In genomic region chr2:138040706-138041105, GRCm38 (mm10) we compare ENCODE assay signal across 10 mouse cellular contexts.
DNase-seq lines count a peak whose midpoint lies in the region; ATAC-seq and TF ChIP-seq lines count a peak whose summit lies in the region.
"Had no signal": no experiment of that assay in that cellular context is flagged by ENCODE, and none has a peak within 500 bp of the region (broad histone marks: within the 10 kb centered on the region; RNA-seq: fewer than 3 reads in every experiment).

No protein-coding gene starts in this region.

- no peak for DNase-seq in heart, postnatal 0 days (ENCODE audit: low spot score)
- no peak for DNase-seq in heart, postnatal 10 days
- DNase-seq in lung, postnatal 25 days (ENCODE audit: low spot score), result no peak
- DNase-seq in kidney, postnatal 0 days (ENCODE audit: low spot score), result no peak
- no peak for DNase-seq in stomach, postnatal 0 days (ENCODE audit: low spot score)
- no peak for DNase-seq in liver, embryonic 11.5 days (ENCODE audit: low spot score)
- no peak for DNase-seq in spleen, postnatal 14 days (ENCODE audit: low spot score in 2 of 2)
- DNase-seq: cerebellum, adult 8-10 months had no signal

- no peak overlapping the region for H3K4me3 ChIP-seq in heart, postnatal 0 days (ENCODE audit: low read depth, low read length)
- H3K4me3 ChIP-seq in lung, embryonic 15.5 days, result no peak overlapping the region
- H3K4me3 ChIP-seq in kidney, postnatal 0 days (replicated peaks; ENCODE audit: low read depth, low read length), result no peak overlapping the region
- no peak overlapping the region for H3K4me3 ChIP-seq in stomach, postnatal 0 days (ENCODE audit: low read depth, low read length)
- H3K4me3 ChIP-seq in liver, embryonic 11.5 days (ENCODE audit: low read depth, low read length), result no peak overlapping the region
- H3K4me3 ChIP-seq: embryonic facial prominence, embryonic 12.5 days had no signal

- H3K27ac ChIP-seq in heart, postnatal 0 days (ENCODE audit: low read depth), result 0 out of 2 replicates have a peak overlapping the region, but pooled peaks have one; percentile 30
- H3K27ac ChIP-seq in lung, embryonic 15.5 days, result peak overlapping the region; percentile 63; the same call in 1 of the 2 replicates
- H3K27ac ChIP-seq in kidney, postnatal 0 days, result no peak overlapping the region
- peak overlapping the region; percentile 58; the same call in 1 of the 2 replicates for H3K27ac ChIP-seq in stomach, postnatal 0 days (replicated peaks)
- no peak overlapping the region for H3K27ac ChIP-seq in liver, embryonic 11.5 days (ENCODE audit: low read depth, low read length)
- H3K27ac ChIP-seq: embryonic facial prominence, embryonic 12.5 days had no signal

- H3K4me2 ChIP-seq in heart, postnatal 0 days (ENCODE audit: low read depth, low read length), result no peak overlapping the region
- H3K4me2 ChIP-seq in lung, embryonic 15.5 days, result no peak overlapping the region
- H3K4me2 ChIP-seq in kidney, postnatal 0 days (ENCODE audit: low read length), result no peak overlapping the region
- no peak overlapping the region for H3K4me2 ChIP-seq in stomach, postnatal 0 days (replicated peaks; ENCODE audit: low read depth)
- no peak overlapping the region for H3K4me2 ChIP-seq in liver, embryonic 11.5 days
- H3K4me2 ChIP-seq: embryonic facial prominence, embryonic 12.5 days had no signal

- no peak for ATAC-seq in heart, postnatal 0 days (ENCODE audit: insufficient read depth, low read depth)
- ATAC-seq in lung, embryonic 15.5 days (ENCODE audit: borderline replicate concordance, extremely low read depth, low FRiP score, low TSS enrichment), result no peak
- ATAC-seq in kidney, postnatal 0 days (replicated peaks; ENCODE audit: low FRiP score, low read depth), result peak; percentile 7; the same call in 1 of the 2 replicates
- peak; percentile 51; the same call in 1 of the 2 replicates for ATAC-seq in stomach, postnatal 0 days (ENCODE audit: low FRiP score, low TSS enrichment)
- ATAC-seq in liver, embryonic 11.5 days (replicated peaks; ENCODE audit: low FRiP score), result no peak

- no peaks in the 10 kb centered on the region for H3K36me3 ChIP-seq in heart, postnatal 0 days (replicated peaks; ENCODE audit: control insufficient read depth, insufficient read depth, low read length)
- H3K36me3 ChIP-seq in lung, embryonic 15.5 days, result no peaks in the 10 kb centered on the region
- H3K36me3 ChIP-seq in kidney, postnatal 0 days (ENCODE audit: insufficient read depth, low read length), result no peaks in the 10 kb centered on the region
- H3K36me3 ChIP-seq in stomach, postnatal 0 days (ENCODE audit: control insufficient read depth, insufficient read depth, low read length), result no peaks in the 10 kb centered on the region
- no peaks in the 10 kb centered on the region for H3K36me3 ChIP-seq in liver, embryonic 11.5 days (ENCODE audit: control insufficient read depth, insufficient read depth, low read length)
- H3K36me3 ChIP-seq: embryonic facial prominence, embryonic 12.5 days had no signal

- WGBS in heart, postnatal 0 days, result 74% methylated on average over 6 of the region's 6 CpGs
- 32% methylated on average over 6 of the region's 6 CpGs for WGBS in lung, embryonic 15.5 days
- 58% methylated on average over 6 of the region's 6 CpGs for WGBS in kidney, postnatal 0 days
- 42% methylated on average over 6 of the region's 6 CpGs for WGBS in stomach, postnatal 0 days
- 80% methylated on average over 6 of the region's 6 CpGs for WGBS in liver, embryonic 11.5 days

- no peak for TF ChIP-seq EP300 in heart, postnatal 0 days (IDR thresholded peaks at IDR 0.05; ENCODE audit: low read depth)
- TF ChIP-seq EP300 in stomach, postnatal 0 days (optimal IDR thresholded peaks at IDR 0.05), result no peak

- intact Hi-C loops in heart, postnatal 10 days (cut with DNase I), result loop anchor here (5.0 kb wide), 1 partner anchor 177 kb away; no protein-coding TSS in a partner anchor

- H3K9ac ChIP-seq in heart, postnatal 0 days (replicated peaks; ENCODE audit: low read depth, low read length), result no peak overlapping the region
- no peak overlapping the region for H3K9ac ChIP-seq in lung, embryonic 15.5 days
- H3K9ac ChIP-seq in kidney, postnatal 0 days (ENCODE audit: low read depth, low read length), result no peak overlapping the region
- H3K9ac ChIP-seq in stomach, postnatal 0 days (ENCODE audit: low read length), result no peak overlapping the region
- no peak overlapping the region for H3K9ac ChIP-seq in liver, embryonic 11.5 days (ENCODE audit: low read depth, low read length)
- H3K9ac ChIP-seq: embryonic facial prominence, embryonic 12.5 days had no signal

- TF ChIP-seq CTCF in heart, postnatal 0 days (IDR thresholded peaks at IDR 0.05; ENCODE audit: low read depth), result no peak
- TF ChIP-seq CTCF in kidney, postnatal 0 days (IDR thresholded peaks at IDR 0.05; ENCODE audit: low read depth), result no peak
- TF ChIP-seq CTCF in stomach, postnatal 0 days (IDR thresholded peaks at IDR 0.05; ENCODE audit: low read depth), result no peak

- no peaks in the 10 kb centered on the region for H3K4me1 ChIP-seq in heart, postnatal 0 days (ENCODE audit: control insufficient read depth, insufficient read depth)
- H3K4me1 ChIP-seq in lung, embryonic 15.5 days, result peaks cover 10% of the 10 kb centered on the region; the same call in 1 of the 2 replicates
- H3K4me1 ChIP-seq in kidney, postnatal 0 days (replicated peaks; ENCODE audit: insufficient read depth, low read length), result no peaks in the 10 kb centered on the region
- 0 out of 2 replicates have a peak, but pooled peaks cover 2% of the 10 kb centered on the region for H3K4me1 ChIP-seq in stomach, postnatal 0 days (replicated peaks; ENCODE audit: control insufficient read depth, insufficient read depth)
- H3K4me1 ChIP-seq in liver, embryonic 11.5 days (replicated peaks; ENCODE audit: control insufficient read depth, insufficient read depth, low read length), result no peaks in the 10 kb centered on the region
- H3K4me1 ChIP-seq: embryonic facial prominence, embryonic 12.5 days had no signal

- H3K9me3 ChIP-seq in heart, postnatal 0 days (replicated peaks; ENCODE audit: control insufficient read depth, low read length), result no peaks in the 10 kb centered on the region
- H3K9me3 ChIP-seq in lung, embryonic 15.5 days, result no peaks in the 10 kb centered on the region
- no peaks in the 10 kb centered on the region for H3K9me3 ChIP-seq in kidney, postnatal 0 days (replicated peaks; ENCODE audit: low read length)
- H3K9me3 ChIP-seq in stomach, postnatal 0 days (ENCODE audit: control insufficient read depth, low read length), result no peaks in the 10 kb centered on the region
- H3K9me3 ChIP-seq in liver, embryonic 11.5 days (ENCODE audit: control insufficient read depth, low read length), result no peaks in the 10 kb centered on the region
- H3K9me3 ChIP-seq: embryonic facial prominence, embryonic 12.5 days had no signal

- H3K27me3 ChIP-seq in heart, postnatal 0 days (ENCODE audit: control insufficient read depth, insufficient read depth, low read length), result no peaks in the 10 kb centered on the region
- no peaks in the 10 kb centered on the region for H3K27me3 ChIP-seq in lung, embryonic 15.5 days
- H3K27me3 ChIP-seq in kidney, postnatal 0 days (ENCODE audit: insufficient read depth, low read length), result no peaks in the 10 kb centered on the region
- no peaks in the 10 kb centered on the region for H3K27me3 ChIP-seq in stomach, postnatal 0 days (ENCODE audit: control insufficient read depth, insufficient read depth, low read length)
- H3K27me3 ChIP-seq in liver, embryonic 11.5 days (replicated peaks; ENCODE audit: control insufficient read depth, insufficient read depth, low read length), result no peaks in the 10 kb centered on the region
- H3K27me3 ChIP-seq: embryonic facial prominence, embryonic 12.5 days had no signal

Comparison
In these comparisons a context has a peak if more than half of its experiments do, and no peak if none do; other contexts are left out.
1. ATAC-seq: peak in kidney, postnatal 0 days (single experiment) and stomach, postnatal 0 days (single experiment); none in heart, postnatal 0 days (single experiment), lung, embryonic 15.5 days (single experiment) and liver, embryonic 11.5 days (single experiment).
2. H3K27ac ChIP-seq: peak in heart, postnatal 0 days (single experiment), lung, embryonic 15.5 days (single experiment) and stomach, postnatal 0 days (single experiment); none in kidney, postnatal 0 days (single experiment) and liver, embryonic 11.5 days (single experiment).